Mouse (Mus musculus) macrophage (primary cell): ENCODE measurements at regions not wholly inside any gene's neighbourhood (a gene's known extent, or its start where the extent isn't known, plus 50 kb on each side); places are given as distances from the start of the nearest gene placed in this dataset.

ENCODE experiments used
- H3K27ac ChIP-seq: fragments of 350-480 bp; formaldehyde crosslinking; 2 replicates; pipeline ENCODE4 v1.9.0; 2021
- H3K36me3 ChIP-seq: fragments of 350-480 bp; formaldehyde crosslinking; 2 replicates; pipeline ENCODE4 v1.9.0; 2021; ENCODE audit errors: inconsistent target
- H3K4me3 ChIP-seq: fragments of 350-480 bp; formaldehyde crosslinking; 2 replicates; pipeline ENCODE4 v1.9.0; 2021; ENCODE audit errors: inconsistent target
- H3K79me2 ChIP-seq: fragments of 350-480 bp; formaldehyde crosslinking; 2 replicates; pipeline ENCODE4 v1.9.0; 2021; ENCODE audit errors: inconsistent target
- WGBS: methylation state at CpG from one replicate; pipeline ENCODE4 v1.1.7; 2026; ENCODE audit warnings: inconsistent platforms; ENCODE audit not compliant: missing documents; 5-methylcytosine and 5-hydroxymethylcytosine counted together

DNA sequence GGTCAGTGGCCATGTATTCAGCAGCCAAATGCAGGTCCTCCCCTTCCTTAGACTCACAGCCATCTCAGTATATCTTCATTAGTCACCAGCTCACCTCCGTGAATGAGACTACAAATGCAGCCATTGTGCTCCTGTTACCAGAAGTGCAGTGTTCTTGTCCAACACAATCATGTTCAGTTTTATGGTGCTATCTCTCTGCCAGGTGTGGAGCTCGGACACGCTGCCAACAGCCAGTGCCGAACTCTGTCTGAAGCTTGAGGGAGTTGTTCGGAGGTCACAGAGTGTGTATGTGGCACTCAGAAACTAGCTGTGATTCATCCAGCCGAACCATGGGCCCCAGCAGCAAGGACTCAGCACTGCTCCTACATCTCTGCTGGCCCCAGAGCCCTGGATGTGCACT lies 91.3 kb upstream of the Otud4 start:
- 94% methylated on average over 6 of the region's 6 CpGs for WGBS
- no peak overlapping the region for H3K4me3 ChIP-seq
- no peaks in the 10 kb centered on the region for H3K79me2 ChIP-seq
- no peaks in the 10 kb centered on the region for H3K36me3 ChIP-seq
- no peak overlapping the region for H3K27ac ChIP-seq

- Histone ChIP-seq H3K36me3 (no peaks in the 10 kb centered on the region), H3K79me2 (no peaks in the 10 kb centered on the region), H3K27ac (no peak overlapping the region), H3K4me3 (no peak overlapping the region)
- WGBS = 94% methylated on average over 5 of the region's 5 CpGs
Observed at GRCm38 (mm10) chr8:79545866-79546373, 93.5 kb upstream of the Otud4 start.

- Histone ChIP-seq H3K79me2 (no peaks in the 10 kb centered on the region), H3K36me3 (no peaks in the 10 kb centered on the region), H3K4me3 (no peak overlapping the region), H3K27ac (no peak overlapping the region)
- 96% methylated on average over 2 of the region's 2 CpGs for WGBS
Observed at GRCm38 (mm10) chr8:79542461-79542860, 97.0 kb upstream of the Otud4 start.

DNA sequence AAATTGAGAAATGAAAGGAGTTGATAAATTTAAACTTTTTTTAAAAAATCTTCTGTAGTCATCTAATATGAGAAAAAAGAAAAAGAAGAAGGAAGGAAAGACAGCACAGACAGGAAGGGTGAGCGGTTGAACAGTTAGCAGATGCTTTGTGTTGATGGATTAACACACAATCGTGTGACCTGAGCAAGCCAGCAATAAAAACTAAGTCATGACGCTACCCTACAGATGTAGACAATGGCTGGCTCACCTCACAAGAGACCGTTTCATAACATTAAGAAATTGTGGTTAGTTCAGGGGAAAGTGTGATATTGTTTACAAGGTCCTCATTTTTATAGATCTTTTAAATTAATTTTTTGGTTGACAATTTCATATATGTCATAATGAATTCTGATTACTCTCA lies 99.4 kb upstream of the Otud4 start:
- WGBS = 26% methylated on average over 4 of the region's 4 CpGs
- no peaks in the 10 kb centered on the region for H3K79me2 ChIP-seq
- H3K36me3 ChIP-seq = no peaks in the 10 kb centered on the region
- H3K27ac ChIP-seq = no peak overlapping the region
- H3K4me3 ChIP-seq = no peak overlapping the region

GRCm38 (mm10) chr8:79534271-79534889 lies 105.0 kb upstream of the Otud4 start:
- Histone ChIP-seq H3K36me3 (no peaks in the 10 kb centered on the region), H3K79me2 (no peaks in the 10 kb centered on the region), H3K4me3 (no peak overlapping the region), H3K27ac (no peak overlapping the region)
- WGBS = 80% methylated on average over 11 of the region's 12 CpGs

DNA sequence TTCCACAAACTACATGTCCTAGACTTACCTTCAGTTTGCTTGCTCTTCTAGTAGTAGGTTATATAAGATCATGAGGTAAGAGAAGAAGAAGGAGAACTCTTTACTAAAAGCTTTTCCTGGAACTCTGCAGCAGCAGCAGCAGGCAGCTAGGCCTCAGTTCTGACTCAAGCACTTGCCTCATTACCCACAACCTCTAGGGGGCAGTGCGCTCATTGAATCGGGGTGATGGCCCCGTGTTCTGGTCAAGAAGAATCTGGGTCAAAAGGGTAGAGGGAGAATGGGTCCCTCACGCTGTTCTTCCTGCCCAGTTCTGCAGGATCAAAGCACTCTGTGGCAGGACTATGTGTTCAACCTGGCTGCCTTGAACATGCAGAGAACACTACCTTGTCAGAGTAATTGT lies 109.9 kb upstream of the Otud4 start:
- no peak overlapping the region for H3K4me3 ChIP-seq
- no peak overlapping the region for H3K27ac ChIP-seq
- WGBS = 50% methylated on average over 4 of the region's 4 CpGs

GRCm38 (mm10) chr8:79522040-79522439 lies 117.4 kb upstream of the Otud4 start:
- 60% methylated on average over 1 of the region's 1 CpGs for WGBS
- Histone ChIP-seq H3K79me2 (no peaks in the 10 kb centered on the region), H3K27ac (no peak overlapping the region), H3K4me3 (no peak overlapping the region), H3K36me3 (no peaks in the 10 kb centered on the region)

More for the DNA sequence above, 109.9 kb upstream of the Otud4 start:
- Histone ChIP-seq H3K79me2 (no peaks in the 10 kb centered on the region), H3K36me3 (no peaks in the 10 kb centered on the region)

- 100% methylated on average over 4 of the region's 4 CpGs for WGBS
- Histone ChIP-seq H3K79me2 (no peaks in the 10 kb centered on the region), H3K36me3 (no peaks in the 10 kb centered on the region), H3K27ac (no peak overlapping the region), H3K4me3 (no peak overlapping the region)
Observed at GRCm38 (mm10) chr8:79518966-79519365, 119.6 kb upstream of the Smad1 start.

- no peak overlapping the region for H3K27ac ChIP-seq
- 93% methylated on average over 6 of the region's 6 CpGs for WGBS
- H3K36me3 ChIP-seq = no peaks in the 10 kb centered on the region
- no peak overlapping the region for H3K4me3 ChIP-seq
- no peaks in the 10 kb centered on the region for H3K79me2 ChIP-seq
Observed at GRCm38 (mm10) chr8:79515282-79515783, 116.0 kb upstream of the Smad1 start.

DNA sequence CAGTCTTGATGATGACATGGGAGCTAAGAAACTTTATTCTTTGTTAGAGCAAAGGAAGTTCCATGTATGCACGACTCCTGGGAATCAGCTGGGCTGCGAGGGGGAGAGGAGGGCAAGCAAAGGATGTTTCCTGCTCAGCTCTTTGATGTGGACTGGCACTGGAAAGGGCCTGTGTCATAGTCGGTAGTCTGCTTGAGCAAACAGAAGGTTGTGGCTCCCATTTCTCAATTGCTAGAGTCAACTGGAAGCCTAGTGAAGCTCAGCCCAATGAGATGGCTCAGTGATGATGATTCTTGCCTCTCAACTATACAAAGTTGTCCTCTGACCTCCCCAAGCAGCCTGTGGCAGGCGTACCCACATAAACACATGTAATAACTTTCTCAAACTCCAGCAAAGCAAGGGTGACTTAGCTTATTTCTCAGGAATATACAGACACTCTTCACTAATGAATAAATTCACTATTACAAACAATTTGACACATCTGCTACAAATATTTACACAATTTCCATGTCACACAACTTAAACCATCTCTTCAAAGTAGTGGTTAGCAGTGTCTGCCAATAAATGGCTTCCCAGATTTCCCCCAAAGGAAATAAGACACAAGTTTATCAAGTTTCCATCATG lies 115.4 kb upstream of the Smad1 start:
- 58% methylated on average over 4 of the region's 4 CpGs for WGBS

DNA sequence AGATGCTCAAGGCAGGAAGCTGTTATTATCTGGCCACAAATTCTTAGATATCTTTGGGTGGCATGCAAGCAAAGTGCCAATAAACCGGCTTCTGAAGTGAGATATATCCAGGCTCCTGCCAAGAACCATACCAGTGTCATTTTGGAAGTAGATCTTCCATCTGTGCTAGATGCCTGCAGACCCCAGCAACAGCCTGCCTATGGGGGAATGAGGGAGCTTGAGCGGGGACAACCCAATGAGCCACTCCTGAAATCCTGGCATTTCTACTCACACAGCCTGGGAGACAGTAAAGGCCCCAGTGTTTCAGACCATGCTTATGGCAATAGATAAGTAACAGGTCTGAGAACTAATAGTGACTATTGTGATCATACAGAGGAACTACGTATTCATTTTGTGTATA lies 109.3 kb upstream of the Smad1 start:
- H3K27ac ChIP-seq = no peak overlapping the region
- WGBS = 100% methylated on average over 3 of the region's 3 CpGs
- no peak overlapping the region for H3K4me3 ChIP-seq
- H3K36me3 ChIP-seq = no peaks in the 10 kb centered on the region
- no peaks in the 10 kb centered on the region for H3K79me2 ChIP-seq

More for the DNA sequence above, 115.4 kb upstream of the Smad1 start:
- Histone ChIP-seq H3K27ac (no peak overlapping the region), H3K36me3 (no peaks in the 10 kb centered on the region), H3K4me3 (no peak overlapping the region), H3K79me2 (no peaks in the 10 kb centered on the region)

DNA sequence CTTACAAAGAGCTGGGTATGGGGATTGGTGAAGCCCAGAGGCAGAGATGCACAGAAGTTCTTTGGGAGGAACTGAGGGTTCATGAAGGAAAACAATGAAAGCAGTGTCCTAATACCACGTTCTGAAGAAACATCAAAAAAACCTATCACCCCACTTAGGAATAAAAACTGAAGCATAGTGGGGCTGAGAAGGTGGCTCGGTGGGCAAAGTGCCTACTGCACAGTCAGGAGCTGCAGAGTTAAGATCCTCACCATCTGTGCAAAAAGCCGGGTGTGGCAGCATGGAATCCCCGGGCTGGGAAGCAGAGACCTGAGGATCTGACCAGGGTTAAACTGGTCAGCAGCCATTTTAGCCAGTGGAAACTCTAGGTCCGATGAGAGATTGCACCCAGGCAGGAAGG lies 106.1 kb upstream of the Smad1 start:
- H3K79me2 ChIP-seq = no peaks in the 10 kb centered on the region
- H3K36me3 ChIP-seq = no peaks in the 10 kb centered on the region
- no peak overlapping the region for H3K4me3 ChIP-seq
- no peak overlapping the region for H3K27ac ChIP-seq
- 84% methylated on average over 5 of the region's 5 CpGs for WGBS

- WGBS = 93% methylated on average over 2 of the region's 2 CpGs
- no peak overlapping the region for H3K4me3 ChIP-seq
- no peak overlapping the region for H3K27ac ChIP-seq
- no peaks in the 10 kb centered on the region for H3K79me2 ChIP-seq
- no peaks in the 10 kb centered on the region for H3K36me3 ChIP-seq
Observed at GRCm38 (mm10) chr8:79503906-79504305, 104.6 kb upstream of the Smad1 start.

GRCm38 (mm10) chr8:79502062-79502461 lies 102.7 kb upstream of the Smad1 start:
- Histone ChIP-seq H3K4me3 (no peak overlapping the region), H3K36me3 (no peaks in the 10 kb centered on the region), H3K27ac (no peak overlapping the region), H3K79me2 (no peaks in the 10 kb centered on the region)
- WGBS = 90% methylated on average over 4 of the region's 4 CpGs

- no peaks in the 10 kb centered on the region for H3K79me2 ChIP-seq
- H3K4me3 ChIP-seq = no peak overlapping the region
- 86% methylated on average over 11 of the region's 11 CpGs for WGBS
- H3K27ac ChIP-seq = no peak overlapping the region
- no peaks in the 10 kb centered on the region for H3K36me3 ChIP-seq
Observed at GRCm38 (mm10) chr8:79501238-79501637, 101.9 kb upstream of the Smad1 start.
